ENCODE assay signal across 8 mouse cellular contexts in genomic region chr5:75043621-75044301, GRCm38 (mm10). TPM values are rescaled to one million over a fixed set of nuclear protein-coding genes. Genes with fewer than 3 reads are reported as not detected.
DNase-seq lines count a peak whose midpoint lies in the region; ATAC-seq and TF ChIP-seq lines count a peak whose summit lies in the region.

No protein-coding gene starts in this region.

- H3K9me3 ChIP-seq in forebrain, embryonic 14.5 days (replicated peaks; ENCODE audit: control insufficient read depth, low read length), result 0 out of 2 replicates have a peak, but pooled peaks cover 2% of the 10 kb centered on the region
- 0 out of 2 replicates have a peak, but pooled peaks cover 2% of the 10 kb centered on the region for H3K9me3 ChIP-seq in kidney, embryonic 16.5 days (ENCODE audit: low read length)
- H3K9me3 ChIP-seq in midbrain, embryonic 11.5 days (ENCODE audit: control insufficient read depth, low read length), result no peaks in the 10 kb centered on the region; the same call in 1 of the 2 replicates
- H3K9me3 ChIP-seq in stomach, postnatal 0 days (ENCODE audit: control insufficient read depth, low read length), result no peaks in the 10 kb centered on the region

- peak; percentile 82 for ATAC-seq in forebrain, embryonic 14.5 days
- ATAC-seq in kidney, embryonic 16.5 days (ENCODE audit: low FRiP score, low TSS enrichment), result peak; percentile 79
- peak; percentile 88 for ATAC-seq in midbrain, embryonic 11.5 days (ENCODE audit: low FRiP score)
- peak; percentile 57 for ATAC-seq in stomach, postnatal 0 days (ENCODE audit: low FRiP score, low TSS enrichment)

- H3K4me1 ChIP-seq in heart, adult 2 months (ENCODE audit: control insufficient read depth, insufficient read depth, low read length), result peaks cover 8% of the 10 kb centered on the region
- peaks cover 8% of the 10 kb centered on the region for H3K4me1 ChIP-seq in forebrain, embryonic 14.5 days (ENCODE audit: control insufficient read depth, insufficient read depth, low read length)
- H3K4me1 ChIP-seq in kidney, embryonic 16.5 days (ENCODE audit: insufficient read depth, low read length), result peaks cover 31% of the 10 kb centered on the region
- peaks cover 5% of the 10 kb centered on the region for H3K4me1 ChIP-seq in midbrain, embryonic 11.5 days (ENCODE audit: control insufficient read depth, insufficient read depth, low read length)
- H3K4me1 ChIP-seq in stomach, postnatal 0 days (replicated peaks; ENCODE audit: control insufficient read depth, insufficient read depth), result no peaks in the 10 kb centered on the region

- H3K9ac ChIP-seq in heart, adult 2 months (ENCODE audit: low read depth, low read length), result peak overlapping the region; percentile 99
- peak overlapping the region; percentile 98 for H3K9ac ChIP-seq in forebrain, embryonic 14.5 days (ENCODE audit: low read length)
- H3K9ac ChIP-seq in kidney, embryonic 16.5 days (replicated peaks; ENCODE audit: low read length), result peak overlapping the region; percentile 97
- H3K9ac ChIP-seq in midbrain, embryonic 11.5 days (ENCODE audit: low read length), result peak overlapping the region; percentile 86
- peak overlapping the region; percentile 100 for H3K9ac ChIP-seq in stomach, postnatal 0 days (ENCODE audit: low read length)

- peak overlapping the region; percentile 93 for H3K27ac ChIP-seq in heart, adult 2 months
- peak overlapping the region; percentile 88 for H3K27ac ChIP-seq in forebrain, embryonic 14.5 days (ENCODE audit: low read depth, low read length)
- H3K27ac ChIP-seq in kidney, embryonic 16.5 days (ENCODE audit: low read length), result peak overlapping the region; percentile 90
- H3K27ac ChIP-seq in midbrain, embryonic 11.5 days (ENCODE audit: low read depth, low read length), result peak overlapping the region; percentile 26; the same call in 1 of the 2 replicates
- peak overlapping the region; percentile 97 for H3K27ac ChIP-seq in stomach, postnatal 0 days (replicated peaks)

- DNase-seq in heart, adult 2 months, result no peak
- DNase-seq in heart, postnatal 14 days, result no peak
- DNase-seq in A20 (ENCODE audit: low read depth, low spot score) (peak; percentile 68), ZHBTc4 (ENCODE audit: low read depth, low spot score) (peak; percentile 42)
- peak; percentile 23 for DNase-seq in forebrain, embryonic 14.5 days (ENCODE audit: low spot score)
- DNase-seq in midbrain, embryonic 11.5 days (ENCODE audit: low spot score, missing footprints), result peak; percentile 95
- DNase-seq in stomach, postnatal 0 days (ENCODE audit: low spot score), result peak; percentile 38

- TF ChIP-seq POLR2A in heart, adult 2 months (IDR thresholded peaks at IDR 0.05; ENCODE audit: insufficient read depth, low read depth, low read length), result no peak

- no peak for TF ChIP-seq CTCF in heart, adult 2 months (IDR thresholded peaks at IDR 0.05)
- no peak for TF ChIP-seq CTCF in stomach, postnatal 0 days (IDR thresholded peaks at IDR 0.05; ENCODE audit: low read depth)

- intact Hi-C loops in heart, adult 2 months (cut with DNase I), result loop anchor here (2.0 to 10.0 kb wide), 3 partner anchors 69 to 511 kb away; partner anchors contain the start of gene Scfd2
- intact Hi-C loops in heart, postnatal 14 days (cut with DNase I), result no loop called here

- H3K27me3 ChIP-seq in heart, adult 2 months (ENCODE audit: control insufficient read depth, insufficient read depth, low read length), result no peaks in the 10 kb centered on the region
- 0 out of 2 replicates have a peak, but pooled peaks cover 4% of the 10 kb centered on the region for H3K27me3 ChIP-seq in forebrain, embryonic 14.5 days (replicated peaks; ENCODE audit: control insufficient read depth, insufficient read depth, low read length)
- H3K27me3 ChIP-seq in kidney, embryonic 16.5 days (ENCODE audit: insufficient read depth, low read length), result no peaks in the 10 kb centered on the region
- H3K27me3 ChIP-seq in midbrain, embryonic 11.5 days (ENCODE audit: control insufficient read depth, insufficient read depth, low read length), result peaks cover 16% of the 10 kb centered on the region
- H3K27me3 ChIP-seq in stomach, postnatal 0 days (ENCODE audit: control insufficient read depth, insufficient read depth, low read length), result no peaks in the 10 kb centered on the region

- WGBS in heart, adult 2 months, result under 1% methylated on average over 36 of the region's 36 CpGs
- under 1% methylated on average over 34 of the region's 36 CpGs for WGBS in forebrain, embryonic 14.5 days
- under 1% methylated on average over 32 of the region's 36 CpGs for WGBS in kidney, embryonic 16.5 days
- under 1% methylated on average over 32 of the region's 36 CpGs for WGBS in midbrain, embryonic 11.5 days
- under 1% methylated on average over 32 of the region's 36 CpGs for WGBS in stomach, postnatal 0 days

- peak overlapping the region; percentile 98 for H3K4me3 ChIP-seq in heart, adult 2 months
- H3K4me3 ChIP-seq in forebrain, embryonic 14.5 days (ENCODE audit: low read depth, low read length), result peak overlapping the region; percentile 89
- peak overlapping the region; percentile 93 for H3K4me3 ChIP-seq in kidney, embryonic 16.5 days (ENCODE audit: low read length)
- peak overlapping the region; percentile 60 for H3K4me3 ChIP-seq in midbrain, embryonic 11.5 days (ENCODE audit: low read depth, low read length)
- H3K4me3 ChIP-seq in stomach, postnatal 0 days (ENCODE audit: low read depth, low read length), result peak overlapping the region; percentile 100

- TF ChIP-seq EP300 in heart, adult 2 months (IDR thresholded peaks at IDR 0.05; ENCODE audit: insufficient read depth, low read depth, low read length), result no peak
- no peak for TF ChIP-seq EP300 in stomach, postnatal 0 days (optimal IDR thresholded peaks at IDR 0.05)

- H3K4me2 ChIP-seq in forebrain, embryonic 14.5 days (ENCODE audit: low read length), result peak overlapping the region; percentile 85
- H3K4me2 ChIP-seq in kidney, embryonic 16.5 days (replicated peaks; ENCODE audit: low read depth, low read length), result peak overlapping the region; percentile 78
- H3K4me2 ChIP-seq in midbrain, embryonic 11.5 days, result peak overlapping the region; percentile 88
- H3K4me2 ChIP-seq in stomach, postnatal 0 days (replicated peaks; ENCODE audit: low read depth), result peak overlapping the region; percentile 83

- peaks cover 15% of the 10 kb centered on the region for H3K36me3 ChIP-seq in heart, adult 2 months (ENCODE audit: control insufficient read depth, insufficient read depth, low read length)
- H3K36me3 ChIP-seq in forebrain, embryonic 14.5 days (ENCODE audit: control insufficient read depth, insufficient read depth, low read length), result no peaks in the 10 kb centered on the region
- 0 out of 2 replicates have a peak, but pooled peaks cover 3% of the 10 kb centered on the region for H3K36me3 ChIP-seq in kidney, embryonic 16.5 days (ENCODE audit: insufficient read depth, low read length)
- H3K36me3 ChIP-seq in midbrain, embryonic 11.5 days (ENCODE audit: control insufficient read depth, insufficient read depth, low read length), result 0 out of 2 replicates have a peak, but pooled peaks cover 2% of the 10 kb centered on the region
- no peaks in the 10 kb centered on the region for H3K36me3 ChIP-seq in stomach, postnatal 0 days (ENCODE audit: control insufficient read depth, insufficient read depth, low read length)

- H3K79me2 ChIP-seq in heart, adult 2 months (replicated peaks; ENCODE audit: control insufficient read depth, insufficient read depth, low read length), result peaks cover 11% of the 10 kb centered on the region

RNA-seq across cellular contexts. Expression of gene Chic2, which starts 0.8 kb away (rescaled TPM):
- 10 to 100 TPM; 16.8 to 19.2 TPM for total RNA-seq in heart, adult 2 months (2021)
- 3.7 and 8.6 TPM in 2 replicates for polyA plus RNA-seq in heart, adult 2 months (2012; rRNA removed)
- 10 to 100 TPM; 22.2 to 23.5 TPM for total RNA-seq in heart, postnatal 14 days (2021)
- 40.6 and 48.0 TPM in 2 replicates for polyA plus RNA-seq in forebrain, embryonic 14.5 days (2014; fragmentation: Nextera tagmentation; extraction: Ambion mirVana)
- 20.9 and 23.9 TPM in 2 replicates for polyA plus RNA-seq in kidney, embryonic 16.5 days (2015; fragmentation: Nextera tagmentation; extraction: Ambion mirVana)
- polyA plus RNA-seq in midbrain, embryonic 11.5 days (2014; fragmentation: Nextera tagmentation; extraction: Ambion mirVana), result 36.3 and 37.2 TPM in 2 replicates
- polyA plus RNA-seq in stomach, postnatal 0 days (2015; fragmentation: Nextera tagmentation; extraction: Ambion mirVana), result 42.2 and 43.2 TPM in 2 replicates

RNA-seq across cellular contexts. Expression of gene Gsx2, which starts 31.6 kb away (rescaled TPM):
- total RNA-seq in heart, adult 2 months (2021), result not detected
- polyA plus RNA-seq in heart, adult 2 months (2012; rRNA removed), result not detected in 2 replicates
- not detected for total RNA-seq in heart, postnatal 14 days (2021)
- polyA plus RNA-seq in forebrain, embryonic 14.5 days (2014; fragmentation: Nextera tagmentation; extraction: Ambion mirVana), result 5.6 and 7.4 TPM in 2 replicates
- polyA plus RNA-seq in kidney, embryonic 16.5 days (2015; fragmentation: Nextera tagmentation; extraction: Ambion mirVana), result not detected in 2 replicates
- 1.1 and 1.8 TPM in 2 replicates for polyA plus RNA-seq in midbrain, embryonic 11.5 days (2014; fragmentation: Nextera tagmentation; extraction: Ambion mirVana)
- polyA plus RNA-seq in stomach, postnatal 0 days (2015; fragmentation: Nextera tagmentation; extraction: Ambion mirVana), result not detected in 2 replicates

Comparison
In these comparisons a context has a peak if more than half of its experiments do, and no peak if none do; other contexts are left out.
1. DNase-seq: peak in A20 (single experiment), ZHBTc4 (single experiment), forebrain, embryonic 14.5 days (single experiment), midbrain, embryonic 11.5 days (single experiment) and stomach, postnatal 0 days (single experiment); none in heart, adult 2 months (0 of 2) and heart, postnatal 14 days (0 of 2).
2. H3K27ac ChIP-seq: peak in every context shown above with its lines; median percentile 97 in stomach, postnatal 0 days; 93 in heart, adult 2 months; 90 in kidney, embryonic 16.5 days; 88 in forebrain, embryonic 14.5 days; 26 in midbrain, embryonic 11.5 days.
3. Peak in every context shown above with its lines, with median percentiles within 50 percentile points of each other: H3K4me3 ChIP-seq, H3K9ac ChIP-seq, ATAC-seq and H3K4me2 ChIP-seq.